Mouse (Mus musculus): ENCODE results near the gene Zfp408. TPM values are rescaled to one million over a fixed set of nuclear protein-coding genes. Genes with fewer than 3 reads are reported as not detected.

Gene Zfp408
- total and polyA plus RNA-seq, 2 experiments from 2014 or later: 4.0 to 11.1 TPM

DNA sequence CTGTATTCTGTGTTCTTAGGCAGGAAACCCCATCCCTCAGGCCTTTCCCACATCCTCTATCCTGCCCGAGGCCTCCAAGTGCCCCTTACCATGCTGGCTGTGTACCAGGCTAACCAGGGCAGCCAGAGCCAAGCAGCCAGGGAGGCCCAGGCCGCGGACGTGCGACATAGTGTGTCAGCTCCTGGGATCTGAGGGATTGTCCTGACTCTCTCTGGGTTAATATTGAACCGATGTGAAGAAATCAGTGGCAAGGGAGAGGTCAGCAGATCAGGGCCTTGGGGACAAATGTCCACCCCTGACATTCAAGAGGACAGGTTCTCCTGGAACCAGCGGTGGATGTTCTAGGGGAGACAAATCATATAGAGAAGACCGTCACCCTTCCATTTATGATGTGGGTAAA is 13.4 kb downstream of the Zfp408 start, which contains the start of gene F2:
F2 (minus strand) TSS at position 186 of the 400 bp plus-strand sequence.
- no peak within 1 kb of the TSS for H3K9ac ChIP-seq (replicated peaks; ENCODE audit: low read depth, low read length)
- 86% methylated on average over 8 of the region's 8 CpGs for WGBS
- ATAC-seq (ENCODE audit: insufficient read depth, low read depth): no peak
- H3K36me3 ChIP-seq (replicated peaks; ENCODE audit: control insufficient read depth, insufficient read depth, low read length): no peaks in the 10 kb centered on the region
- no peaks in the 10 kb centered on the region for H3K4me1 ChIP-seq (ENCODE audit: control insufficient read depth, insufficient read depth)
- no peak within 1 kb of the TSS for H3K4me3 ChIP-seq (ENCODE audit: low read depth, low read length)
- H3K4me2 ChIP-seq (ENCODE audit: low read depth, low read length): no peak within 1 kb of the TSS
- no peak within 1 kb of the TSS for H3K27ac ChIP-seq (ENCODE audit: low read depth)
- H3K9me3 ChIP-seq (replicated peaks; ENCODE audit: control insufficient read depth, low read length): no peaks in the 10 kb centered on the region
- H3K27me3 ChIP-seq (ENCODE audit: control insufficient read depth, insufficient read depth, low read length): no peaks in the 10 kb centered on the region
- no peak for TF ChIP-seq CTCF (IDR thresholded peaks at IDR 0.05; ENCODE audit: low read depth)
- TF ChIP-seq EP300 (IDR thresholded peaks at IDR 0.05; ENCODE audit: low read depth): no peak
- DNase-seq (ENCODE audit: low spot score): no peak

DNA sequence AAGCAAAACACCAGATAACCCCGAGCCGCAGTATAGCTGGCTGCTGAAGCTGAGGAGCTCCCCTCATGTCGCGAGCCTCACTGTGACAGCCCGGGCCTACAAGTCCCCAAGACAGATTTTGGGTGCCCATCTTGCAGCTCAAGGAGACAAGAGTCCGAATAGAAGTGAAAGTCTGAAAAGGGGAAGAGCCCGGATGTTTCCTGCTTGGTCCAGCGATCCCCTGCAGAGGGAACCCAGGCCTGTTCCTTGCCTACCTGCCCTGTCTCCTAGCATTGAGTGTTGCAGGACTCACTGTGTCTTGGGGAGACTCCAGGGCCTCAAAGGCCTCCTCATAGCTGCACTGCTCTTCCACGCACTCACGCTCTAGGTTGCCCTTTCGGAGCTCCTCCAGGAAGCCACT is 14.1 kb downstream of the Zfp408 start:
- H3K4me2 ChIP-seq (ENCODE audit: low read depth, low read length): no peak overlapping the region
- no peak overlapping the region for H3K9ac ChIP-seq (replicated peaks; ENCODE audit: low read depth, low read length)
- H3K4me3 ChIP-seq (ENCODE audit: low read depth, low read length): no peak overlapping the region
- no peak for ATAC-seq (ENCODE audit: insufficient read depth, low read depth)
- H3K36me3 ChIP-seq (replicated peaks; ENCODE audit: control insufficient read depth, insufficient read depth, low read length): no peaks in the 10 kb centered on the region
- no peaks in the 10 kb centered on the region for H3K9me3 ChIP-seq (replicated peaks; ENCODE audit: control insufficient read depth, low read length)
- H3K4me1 ChIP-seq (ENCODE audit: control insufficient read depth, insufficient read depth): no peaks in the 10 kb centered on the region
- DNase-seq (ENCODE audit: low spot score): no peak
- no peak overlapping the region for H3K27ac ChIP-seq (ENCODE audit: low read depth)
- no peaks in the 10 kb centered on the region for H3K27me3 ChIP-seq (ENCODE audit: control insufficient read depth, insufficient read depth, low read length)
- 81% methylated on average over 11 of the region's 11 CpGs for WGBS
- TF ChIP-seq CTCF (IDR thresholded peaks at IDR 0.05; ENCODE audit: low read depth) (no peak), EP300 (IDR thresholded peaks at IDR 0.05; ENCODE audit: low read depth) (no peak)

DNA sequence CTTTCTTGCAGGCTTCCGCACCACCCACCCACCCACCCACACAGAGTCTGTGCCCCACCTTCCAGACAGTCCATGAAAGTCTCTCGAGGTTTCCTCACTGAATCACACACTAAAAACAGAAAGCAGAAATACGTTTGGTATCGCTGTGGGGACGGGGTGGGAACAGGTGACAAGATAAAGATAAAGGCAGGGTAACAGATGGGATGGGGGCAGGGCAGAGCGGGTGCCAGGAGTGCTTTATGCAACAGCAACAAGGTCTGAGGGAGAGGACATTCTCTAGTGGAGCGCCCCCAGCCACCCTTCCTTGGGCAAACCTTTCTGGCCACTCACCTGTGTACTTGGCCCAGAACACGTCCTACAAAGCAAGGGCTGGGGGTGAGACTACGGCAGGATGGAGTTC is 14.8 kb downstream of the Zfp408 start:
- Histone ChIP-seq H3K27me3 (ENCODE audit: control insufficient read depth, insufficient read depth, low read length) (no peaks in the 10 kb centered on the region), H3K4me1 (ENCODE audit: control insufficient read depth, insufficient read depth) (no peaks in the 10 kb centered on the region), H3K4me3 (ENCODE audit: low read depth, low read length) (no peak overlapping the region), H3K4me2 (ENCODE audit: low read depth, low read length) (no peak overlapping the region), H3K9ac (replicated peaks; ENCODE audit: low read depth, low read length) (no peak overlapping the region), H3K9me3 (replicated peaks; ENCODE audit: control insufficient read depth, low read length) (no peaks in the 10 kb centered on the region), H3K36me3 (replicated peaks; ENCODE audit: control insufficient read depth, insufficient read depth, low read length) (no peaks in the 10 kb centered on the region), H3K27ac (ENCODE audit: low read depth) (no peak overlapping the region)
- TF ChIP-seq EP300 (IDR thresholded peaks at IDR 0.05; ENCODE audit: low read depth) (no peak), CTCF (IDR thresholded peaks at IDR 0.05; ENCODE audit: low read depth) (no peak)
- WGBS: 59% methylated on average over 9 of the region's 9 CpGs
- no peak for DNase-seq (ENCODE audit: low spot score)
- no peak for ATAC-seq (ENCODE audit: insufficient read depth, low read depth)

DNA sequence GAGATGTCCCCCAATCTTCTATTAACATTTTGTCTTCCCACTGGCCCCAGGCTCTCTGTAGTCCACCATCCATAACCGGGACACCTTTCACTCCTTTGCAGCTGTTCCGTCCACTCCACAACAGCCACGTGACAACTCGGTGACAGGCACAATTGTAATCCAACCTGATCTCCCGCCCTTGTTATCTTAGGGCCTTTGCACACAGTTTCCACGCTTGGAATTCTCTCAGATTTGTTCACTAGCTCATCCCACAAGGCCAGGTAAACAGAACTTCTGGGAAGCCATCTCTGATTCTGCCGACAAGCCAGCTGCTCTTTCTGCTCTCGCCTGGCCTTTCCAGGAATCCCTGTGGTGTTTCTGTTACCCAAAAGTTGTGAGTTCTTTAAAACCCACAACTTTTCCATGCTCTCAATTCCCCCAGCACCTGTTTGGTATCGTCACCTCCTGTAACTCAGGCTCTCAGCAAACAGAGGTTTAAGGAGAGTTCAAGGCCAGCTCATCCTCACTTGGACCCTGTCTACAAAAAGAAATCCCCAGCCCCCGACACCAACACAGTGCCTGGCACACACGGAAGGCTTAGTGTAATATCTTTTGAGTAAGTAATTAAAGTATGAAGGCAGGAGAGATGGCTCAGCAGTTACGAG is 16.1 kb downstream of the Zfp408 start:
- no peak for ATAC-seq (ENCODE audit: insufficient read depth, low read depth)
- Histone ChIP-seq H3K36me3 (replicated peaks; ENCODE audit: control insufficient read depth, insufficient read depth, low read length) (no peaks in the 10 kb centered on the region), H3K9me3 (replicated peaks; ENCODE audit: control insufficient read depth, low read length) (no peaks in the 10 kb centered on the region), H3K4me3 (ENCODE audit: low read depth, low read length) (no peak overlapping the region), H3K27me3 (ENCODE audit: control insufficient read depth, insufficient read depth, low read length) (no peaks in the 10 kb centered on the region), H3K9ac (replicated peaks; ENCODE audit: low read depth, low read length) (no peak overlapping the region), H3K4me2 (ENCODE audit: low read depth, low read length) (no peak overlapping the region), H3K27ac (ENCODE audit: low read depth) (no peak overlapping the region), H3K4me1 (ENCODE audit: control insufficient read depth, insufficient read depth) (no peaks in the 10 kb centered on the region)
- 59% methylated on average over 12 of the region's 12 CpGs for WGBS
- DNase-seq (ENCODE audit: low spot score): no peak
- TF ChIP-seq CTCF (IDR thresholded peaks at IDR 0.05; ENCODE audit: low read depth) (no peak), EP300 (IDR thresholded peaks at IDR 0.05; ENCODE audit: low read depth) (no peak)

DNA sequence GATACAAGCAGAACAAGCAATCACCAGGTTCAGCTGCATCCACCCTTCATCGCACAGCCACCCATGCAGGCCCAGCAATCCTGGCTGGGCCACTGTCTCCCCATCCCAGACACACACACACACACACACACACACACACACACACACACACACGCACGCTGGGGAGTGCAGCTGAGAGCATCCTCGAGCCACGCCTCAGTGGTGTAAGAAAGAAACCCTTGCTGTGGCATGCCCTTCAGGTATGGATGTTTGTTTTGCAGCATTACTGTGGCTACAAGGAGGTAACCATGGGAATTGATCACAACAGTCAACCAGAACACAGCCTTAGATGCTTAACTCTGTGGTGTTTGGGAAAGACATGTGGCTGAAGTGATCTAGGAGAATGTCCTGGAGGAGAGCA is 17.3 kb downstream of the Zfp408 start:
- no peaks in the 10 kb centered on the region for H3K9me3 ChIP-seq (replicated peaks; ENCODE audit: control insufficient read depth, low read length)
- no peak overlapping the region for H3K4me2 ChIP-seq (ENCODE audit: low read depth, low read length)
- H3K27me3 ChIP-seq (ENCODE audit: control insufficient read depth, insufficient read depth, low read length): no peaks in the 10 kb centered on the region
- ATAC-seq (ENCODE audit: insufficient read depth, low read depth): no peak
- no peak overlapping the region for H3K4me3 ChIP-seq (ENCODE audit: low read depth, low read length)
- 68% methylated on average over 5 of the region's 5 CpGs for WGBS
- H3K9ac ChIP-seq (replicated peaks; ENCODE audit: low read depth, low read length): no peak overlapping the region
- H3K36me3 ChIP-seq (replicated peaks; ENCODE audit: control insufficient read depth, insufficient read depth, low read length): no peaks in the 10 kb centered on the region
- H3K27ac ChIP-seq (ENCODE audit: low read depth): no peak overlapping the region
- no peaks in the 10 kb centered on the region for H3K4me1 ChIP-seq (ENCODE audit: control insufficient read depth, insufficient read depth)
- DNase-seq (ENCODE audit: low spot score): no peak
- TF ChIP-seq CTCF (IDR thresholded peaks at IDR 0.05; ENCODE audit: low read depth): no peak
- TF ChIP-seq EP300 (IDR thresholded peaks at IDR 0.05; ENCODE audit: low read depth): no peak

DNA sequence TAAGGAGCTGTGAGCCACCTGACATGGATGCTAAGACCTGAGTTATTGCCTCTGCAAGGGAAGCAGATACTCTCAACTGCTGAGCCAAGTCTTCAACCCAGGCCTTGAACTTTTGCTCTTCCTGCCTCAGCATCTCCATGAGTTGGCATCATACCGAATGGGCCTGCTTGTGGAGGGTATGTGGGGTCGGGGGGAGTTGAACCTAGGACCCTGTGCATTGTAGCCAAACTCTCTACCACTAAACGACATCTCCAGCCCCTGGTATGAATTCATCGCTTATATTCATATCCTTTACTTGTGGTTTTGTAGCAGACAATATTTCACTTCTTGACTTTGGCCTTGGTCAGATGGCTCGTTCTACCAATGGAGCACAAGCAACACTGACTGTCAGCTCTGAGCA is 17.8 kb downstream of the Zfp408 start:
- TF ChIP-seq CTCF (IDR thresholded peaks at IDR 0.05; ENCODE audit: low read depth) (no peak), EP300 (IDR thresholded peaks at IDR 0.05; ENCODE audit: low read depth) (no peak)
- 78% methylated on average over 5 of the region's 5 CpGs for WGBS
- ATAC-seq (ENCODE audit: insufficient read depth, low read depth) (no peak), DNase-seq (ENCODE audit: low spot score) (no peak)
- Histone ChIP-seq H3K4me2 (ENCODE audit: low read depth, low read length) (no peak overlapping the region), H3K4me3 (ENCODE audit: low read depth, low read length) (no peak overlapping the region), H3K9ac (replicated peaks; ENCODE audit: low read depth, low read length) (no peak overlapping the region), H3K27ac (ENCODE audit: low read depth) (no peak overlapping the region), H3K4me1 (ENCODE audit: control insufficient read depth, insufficient read depth) (no peaks in the 10 kb centered on the region), H3K27me3 (ENCODE audit: control insufficient read depth, insufficient read depth, low read length) (no peaks in the 10 kb centered on the region), H3K9me3 (replicated peaks; ENCODE audit: control insufficient read depth, low read length) (no peaks in the 10 kb centered on the region), H3K36me3 (replicated peaks; ENCODE audit: control insufficient read depth, insufficient read depth, low read length) (no peaks in the 10 kb centered on the region)

Data from heart, postnatal 0 days (tissue).